Mouse (Mus musculus) megakaryocyte, embryonic 14.5 days (primary cell): ENCODE results near the gene Med12.

Source experiments
- FLI1 ChIP-seq: IDR thresholded peaks from 2 replicates; pipeline ENCODE4 v1.6.1; 2012; ENCODE audit warnings: low read length, inconsistent platforms, mixed read lengths
- GATA1 ChIP-seq: IDR thresholded peaks from 3 replicates; pipeline ENCODE4 v1.6.1; 2012; ENCODE audit warnings: mixed read lengths, low read length, inconsistent platforms, borderline replicate concordance

GRCm38 (mm10) chrX:101253952-101254729, 19.7 kb upstream of the Med12 start, which contains the start of gene Foxo4:
- TF ChIP-seq GATA1 (no peak), FLI1 (no peak)
